Mouse (Mus musculus): ENCODE results near the gene Cnot8.
"Not testable (repeated sequence)": the region's sequence is repeated elsewhere in the genome, so short reads cannot be mapped to it uniquely, and the experiment has no call there.

DNA sequence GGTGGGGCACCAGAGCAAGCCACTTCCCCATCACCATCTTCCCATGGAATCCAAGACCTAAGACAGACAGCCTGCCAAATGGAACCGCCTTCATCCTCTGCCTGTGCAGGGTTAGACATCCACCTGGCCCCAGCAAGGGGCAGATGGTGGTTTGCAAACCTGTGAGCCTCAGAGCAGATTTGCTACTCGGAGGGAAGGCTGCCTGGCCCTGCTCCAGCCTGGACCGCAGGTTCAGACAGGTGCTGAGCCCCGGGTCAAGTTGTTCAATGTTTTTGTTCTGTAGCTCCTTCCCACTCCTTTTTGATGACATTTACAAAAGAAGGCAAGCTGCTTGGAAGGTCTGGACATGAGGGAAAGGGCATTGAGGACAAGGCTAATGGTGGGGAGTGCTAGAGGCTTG, 42.7 kb upstream of the Cnot8 start:
- TF ChIP-seq CTCF (IDR thresholded peaks at IDR 0.05); POLR2A (IDR thresholded peaks at IDR 0.05; ENCODE audit: insufficient read depth, low read depth, low read length): not testable (repeated sequence)

Data from heart, adult 2 months (tissue).